Mouse (Mus musculus) neural tube, embryonic 15.5 days (tissue): ENCODE results near the gene Ubr2. TPM values are rescaled to one million over a fixed set of nuclear protein-coding genes. Genes with fewer than 3 reads are reported as not detected.

ENCODE experiments used
- ATAC-seq: fragments of 200-750 bp; cut with Nextera tagmentation; 2 replicates; pipeline ENCODE4 v1.8.0; 2017; ENCODE audit warnings: mild to moderate bottlenecking, moderate TSS enrichment, moderate library complexity; ENCODE audit not compliant: low FRiP score
- H3K27ac ChIP-seq: fragments of 300-500 bp; sonication (generic); replicated peaks from 2 replicates; pipeline ENCODE4 v1.5.1; 2015; ENCODE audit warnings: mild to moderate bottlenecking, inconsistent platforms
- H3K27me3 ChIP-seq: fragments of 300-500 bp; sonication (generic); replicated peaks from 2 replicates; pipeline ENCODE4 v1.6.1; 2015; ENCODE audit warnings: inconsistent platforms
- H3K36me3 ChIP-seq: fragments of 300-500 bp; sonication (generic); 2 replicates; pipeline ENCODE4 v1.6.1; 2015; ENCODE audit warnings: inconsistent platforms
- H3K4me1 ChIP-seq: fragments of 300-500 bp; sonication (generic); 2 replicates; pipeline ENCODE4 v1.6.1; 2015; ENCODE audit warnings: inconsistent platforms
- H3K4me2 ChIP-seq: fragments of 300-500 bp; sonication (generic); 2 replicates; pipeline ENCODE4 v1.6.1; 2015; ENCODE audit warnings: inconsistent platforms, mild to moderate bottlenecking, moderate library complexity
- H3K4me3 ChIP-seq: fragments of 300-500 bp; sonication (generic); replicated peaks from 2 replicates; pipeline ENCODE4 v1.5.1; 2015; ENCODE audit warnings: mild to moderate bottlenecking, inconsistent platforms
- H3K9ac ChIP-seq: fragments of 300-500 bp; sonication (generic); replicated peaks from 2 replicates; pipeline ENCODE4 v1.6.1; 2015; ENCODE audit warnings: mild to moderate bottlenecking, inconsistent platforms
- H3K9me3 ChIP-seq: fragments of 300-500 bp; sonication (generic); replicated peaks from 2 replicates; pipeline ENCODE4 v1.6.1; 2016; ENCODE audit warnings: inconsistent platforms
- WGBS: fragments of 180-500 bp; shearing (Covaris S2); methylation state at CpG from one replicate; pipeline ENCODE4 v1.1.7; 2015; ENCODE audit warnings: mixed read lengths; 5-methylcytosine and 5-hydroxymethylcytosine counted together
- polyA plus RNA-seq: library from polyadenylated mRNA; unstranded; fragments of >200 nt; fragmentation: Nextera tagmentation; extraction: Ambion mirVana; gene quantifications from 2 replicates; pipeline ENCODE4 v1.2.1, GENCODE M21; 2015

Gene Ubr2
- polyA plus RNA-seq, 1 experiment from 2014 or later = 15.6 TPM

GRCm38 (mm10) chr17:46960216-46960615 lies 50.1 kb downstream of the Ubr2 start:
- 94% methylated on average over 10 of the region's 10 CpGs for WGBS
- ATAC-seq = no peak
- H3K9ac ChIP-seq = no peak overlapping the region
- no peak overlapping the region for H3K27ac ChIP-seq
- H3K4me1 ChIP-seq = no peaks in the 10 kb centered on the region
- H3K4me2 ChIP-seq = no peak overlapping the region
- no peaks in the 10 kb centered on the region for H3K9me3 ChIP-seq
- H3K4me3 ChIP-seq = no peak overlapping the region
- no peaks in the 10 kb centered on the region for H3K27me3 ChIP-seq
- H3K36me3 ChIP-seq = peaks cover 97% of the 10 kb centered on the region

- H3K9ac ChIP-seq = no peak overlapping the region
- H3K4me3 ChIP-seq = no peak overlapping the region
- H3K4me1 ChIP-seq = no peaks in the 10 kb centered on the region
- H3K4me2 ChIP-seq = no peak overlapping the region
- H3K36me3 ChIP-seq = peaks cover 95% of the 10 kb centered on the region
- H3K9me3 ChIP-seq = no peaks in the 10 kb centered on the region
- no peak overlapping the region for H3K27ac ChIP-seq
- no peak for ATAC-seq
- no peaks in the 10 kb centered on the region for H3K27me3 ChIP-seq
- 91% methylated on average over 2 of the region's 2 CpGs for WGBS
Measured at GRCm38 (mm10) chr17:46958045-46958444, 52.3 kb downstream of the Ubr2 start.

GRCm38 (mm10) chr17:46946276-46946675 lies 64.1 kb downstream of the Ubr2 start:
- no peaks in the 10 kb centered on the region for H3K9me3 ChIP-seq
- H3K4me1 ChIP-seq = no peaks in the 10 kb centered on the region
- no peaks in the 10 kb centered on the region for H3K27me3 ChIP-seq
- no peak overlapping the region for H3K4me3 ChIP-seq
- 97% methylated on average over 9 of the region's 9 CpGs for WGBS
- no peak for ATAC-seq
- H3K9ac ChIP-seq = no peak overlapping the region
- H3K36me3 ChIP-seq = peaks cover 77% of the 10 kb centered on the region
- H3K27ac ChIP-seq = no peak overlapping the region
- H3K4me2 ChIP-seq = no peak overlapping the region

GRCm38 (mm10) chr17:46942421-46942820 lies 67.9 kb downstream of the Ubr2 start:
- WGBS = 97% methylated on average over 9 of the region's 9 CpGs
- no peak overlapping the region for H3K9ac ChIP-seq
- no peak for ATAC-seq
- H3K9me3 ChIP-seq = no peaks in the 10 kb centered on the region
- peaks cover 93% of the 10 kb centered on the region for H3K36me3 ChIP-seq
- no peaks in the 10 kb centered on the region for H3K27me3 ChIP-seq
- H3K4me1 ChIP-seq = no peaks in the 10 kb centered on the region
- H3K4me3 ChIP-seq = no peak overlapping the region
- H3K4me2 ChIP-seq = no peak overlapping the region
- no peak overlapping the region for H3K27ac ChIP-seq

- Histone ChIP-seq H3K4me1 (no peaks in the 10 kb centered on the region), H3K4me2 (no peak overlapping the region), H3K4me3 (no peak overlapping the region), H3K9ac (no peak overlapping the region), H3K9me3 (no peaks in the 10 kb centered on the region), H3K27me3 (no peaks in the 10 kb centered on the region), H3K36me3 (peaks cover 94% of the 10 kb centered on the region), H3K27ac (no peak overlapping the region)
- 94% methylated on average over 8 of the region's 8 CpGs for WGBS
- no peak for ATAC-seq
Measured at GRCm38 (mm10) chr17:46940461-46940860, 69.9 kb downstream of the Ubr2 start.

DNA sequence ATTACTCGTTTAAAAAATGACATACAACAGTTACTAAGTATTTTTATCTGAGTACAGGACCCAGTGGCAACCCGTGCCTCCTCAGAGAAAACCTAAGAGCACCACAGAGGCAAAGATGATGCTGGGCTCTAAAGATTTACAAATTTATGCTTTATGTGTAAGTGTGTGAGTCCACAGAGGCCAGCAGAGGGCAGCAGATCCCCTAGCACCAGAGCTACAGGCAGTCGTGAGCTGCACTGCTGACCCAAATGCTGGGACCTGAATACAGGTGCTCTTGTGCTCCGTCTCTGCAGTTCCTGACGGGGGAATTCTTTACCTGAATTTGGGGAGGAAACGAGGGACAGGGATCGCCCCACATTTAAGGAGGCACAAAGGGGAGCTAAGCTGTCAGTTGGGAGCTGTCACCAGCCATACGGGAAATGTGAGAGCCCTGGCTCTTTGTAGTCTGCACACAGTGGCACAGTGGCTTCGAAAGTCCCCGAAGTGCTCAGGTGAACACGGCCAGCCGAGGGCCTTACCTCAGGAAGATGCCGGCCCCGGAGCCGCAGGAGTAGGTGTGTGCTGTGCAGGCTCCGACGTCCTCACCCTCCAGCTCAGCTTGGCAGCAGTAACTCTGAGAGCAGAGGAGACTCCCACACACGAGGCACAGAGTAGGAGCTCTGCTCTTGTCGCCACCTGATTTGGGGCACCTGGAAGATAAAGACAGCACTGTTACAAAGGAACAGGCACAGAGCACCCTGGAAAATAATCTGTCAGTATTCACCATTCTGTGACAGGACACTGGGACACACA lies 76.6 kb downstream of the Ubr2 start:
- 86% methylated on average over 19 of the region's 19 CpGs for WGBS
- H3K4me2 ChIP-seq = no peak overlapping the region
- no peak overlapping the region for H3K27ac ChIP-seq
- no peak overlapping the region for H3K9ac ChIP-seq
- H3K36me3 ChIP-seq = peaks cover 92% of the 10 kb centered on the region
- no peak overlapping the region for H3K4me3 ChIP-seq
- no peaks in the 10 kb centered on the region for H3K4me1 ChIP-seq
- ATAC-seq = no peak
- H3K27me3 ChIP-seq = no peaks in the 10 kb centered on the region
- H3K9me3 ChIP-seq = no peaks in the 10 kb centered on the region

GRCm38 (mm10) chr17:46932961-46933360 lies 77.4 kb downstream of the Ubr2 start:
- Histone ChIP-seq H3K4me1 (no peaks in the 10 kb centered on the region), H3K4me2 (no peak overlapping the region), H3K4me3 (no peak overlapping the region), H3K27ac (no peak overlapping the region), H3K9me3 (no peaks in the 10 kb centered on the region), H3K27me3 (no peaks in the 10 kb centered on the region), H3K9ac (no peak overlapping the region), H3K36me3 (peaks cover 90% of the 10 kb centered on the region)
- 97% methylated on average over 5 of the region's 5 CpGs for whole genome bisulfite sequencing
- no peak for ATAC-seq

DNA sequence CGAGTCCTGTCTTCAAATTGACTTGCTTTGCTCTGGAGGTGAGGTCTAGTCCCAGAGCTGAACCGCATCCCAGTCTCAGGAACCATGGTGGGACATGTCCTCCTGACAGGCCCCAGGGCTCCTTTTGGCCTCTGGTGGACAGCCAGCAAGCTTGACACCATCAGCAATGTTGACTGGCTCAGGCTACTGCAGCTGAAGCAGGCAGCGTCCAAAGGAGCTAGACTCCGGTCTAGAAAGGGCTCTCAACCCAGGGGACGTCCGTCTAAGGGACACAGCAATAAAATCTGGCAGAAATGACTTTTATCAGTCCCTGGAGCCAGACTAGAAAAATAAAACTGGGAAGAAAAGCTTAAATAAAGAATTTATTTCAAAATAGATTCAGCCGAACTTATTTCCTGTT lies 80.5 kb downstream of the Ubr2 start:
- no peak overlapping the region for H3K9ac ChIP-seq
- H3K4me2 ChIP-seq = no peak overlapping the region
- H3K4me3 ChIP-seq = no peak overlapping the region
- H3K36me3 ChIP-seq = peaks cover 62% of the 10 kb centered on the region
- 90% methylated on average over 7 of the region's 7 CpGs for WGBS
- no peaks in the 10 kb centered on the region for H3K27me3 ChIP-seq
- ATAC-seq = no peak
- no peaks in the 10 kb centered on the region for H3K9me3 ChIP-seq
- H3K27ac ChIP-seq = no peak overlapping the region
- no peaks in the 10 kb centered on the region for H3K4me1 ChIP-seq

- H3K27ac ChIP-seq = no peak overlapping the region
- no peak overlapping the region for H3K4me2 ChIP-seq
- no peaks in the 10 kb centered on the region for H3K27me3 ChIP-seq
- H3K4me1 ChIP-seq = no peaks in the 10 kb centered on the region
- no peaks in the 10 kb centered on the region for H3K9me3 ChIP-seq
- peaks cover 55% of the 10 kb centered on the region for H3K36me3 ChIP-seq
- ATAC-seq = no peak
- H3K9ac ChIP-seq = no peak overlapping the region
- no peak overlapping the region for H3K4me3 ChIP-seq
- WGBS = 89% methylated on average over 12 of the region's 12 CpGs
Measured at GRCm38 (mm10) chr17:46929277-46929676, 81.1 kb downstream of the Ubr2 start.

GRCm38 (mm10) chr17:46927781-46928180 lies 82.6 kb downstream of the Ubr2 start:
- no peak overlapping the region for H3K27ac ChIP-seq
- ATAC-seq = no peak
- no peak overlapping the region for H3K9ac ChIP-seq
- no peak overlapping the region for H3K4me3 ChIP-seq
- peaks cover 40% of the 10 kb centered on the region for H3K36me3 ChIP-seq
- WGBS = 95% methylated on average over 5 of the region's 5 CpGs
- H3K9me3 ChIP-seq = no peaks in the 10 kb centered on the region
- H3K27me3 ChIP-seq = no peaks in the 10 kb centered on the region
- H3K4me1 ChIP-seq = no peaks in the 10 kb centered on the region
- H3K4me2 ChIP-seq = no peak overlapping the region

DNA sequence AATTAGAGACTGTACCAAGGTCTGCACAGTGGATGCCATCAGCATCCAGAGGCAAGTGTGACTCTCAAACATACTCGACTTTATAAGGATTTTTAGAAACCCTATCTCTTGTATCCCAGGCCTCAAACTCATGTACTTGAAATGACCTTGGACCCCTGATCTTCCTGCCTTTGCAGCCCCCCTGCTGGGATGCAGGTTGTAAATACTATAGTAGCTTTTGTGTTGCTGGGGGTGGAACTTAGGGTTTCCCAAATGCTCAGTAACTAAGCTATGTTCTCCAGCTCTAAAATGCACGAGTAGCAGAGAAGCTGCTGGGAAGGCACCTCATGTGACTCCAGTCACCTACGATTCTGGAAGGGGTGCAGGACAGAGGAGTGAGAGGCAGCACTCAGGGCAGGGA lies 83.4 kb downstream of the Ubr2 start:
- Histone ChIP-seq H3K27me3 (no peaks in the 10 kb centered on the region), H3K4me3 (no peak overlapping the region), H3K9ac (no peak overlapping the region), H3K27ac (no peak overlapping the region), H3K4me2 (no peak overlapping the region), H3K4me1 (no peaks in the 10 kb centered on the region), H3K36me3 (peaks cover 32% of the 10 kb centered on the region), H3K9me3 (no peaks in the 10 kb centered on the region)
- 48% methylated on average over 3 of the region's 3 CpGs for WGBS
- no peak for ATAC-seq

DNA sequence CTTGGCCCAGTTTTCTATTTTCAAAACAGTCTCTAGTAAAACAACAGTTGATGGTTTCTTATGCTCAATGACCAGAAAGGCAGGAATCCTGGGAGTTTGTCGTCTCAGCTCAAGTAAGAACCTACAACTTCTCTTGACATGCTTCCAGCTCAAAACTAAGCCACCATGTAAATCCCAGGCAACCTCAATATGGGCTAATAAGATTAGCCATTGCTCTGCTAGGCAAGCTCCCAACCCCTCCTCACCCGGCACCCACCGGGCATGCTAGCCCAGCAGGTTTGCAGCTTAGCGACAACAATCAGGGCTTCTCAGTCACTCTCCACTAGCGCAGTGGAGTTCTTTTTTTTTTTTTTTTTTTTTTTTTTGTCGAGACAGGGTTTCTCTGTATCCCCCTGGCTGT lies 84.2 kb downstream of the Ubr2 start:
- no peak for ATAC-seq
- Histone ChIP-seq H3K27ac (no peak overlapping the region), H3K9me3 (no peaks in the 10 kb centered on the region), H3K36me3 (peaks cover 24% of the 10 kb centered on the region), H3K4me2 (no peak overlapping the region), H3K4me3 (no peak overlapping the region), H3K9ac (no peak overlapping the region), H3K4me1 (no peaks in the 10 kb centered on the region), H3K27me3 (no peaks in the 10 kb centered on the region)
- WGBS = 71% methylated on average over 6 of the region's 6 CpGs
